Mouse (Mus musculus) ES-E14 (cell line): ENCODE results near the gene Nek6.

Source experiments
- MAFK ChIP-seq: IDR thresholded peaks from 2 replicates; pipeline ENCODE4 v1.6.1; 2014; ENCODE audit warnings: mild to moderate bottlenecking, low read depth, low read length, inconsistent platforms; ENCODE audit not compliant: insufficient read depth
- ZC3H11A ChIP-seq: IDR thresholded peaks from 2 replicates; pipeline ENCODE4 v1.6.1; 2012; ENCODE audit warnings: low read depth, mild to moderate bottlenecking, inconsistent platforms, low read length, borderline replicate concordance
- ZNF384 ChIP-seq: IDR thresholded peaks from 2 replicates; pipeline ENCODE4 v1.6.1; 2012; ENCODE audit warnings: low read depth, low read length, inconsistent platforms

DNA sequence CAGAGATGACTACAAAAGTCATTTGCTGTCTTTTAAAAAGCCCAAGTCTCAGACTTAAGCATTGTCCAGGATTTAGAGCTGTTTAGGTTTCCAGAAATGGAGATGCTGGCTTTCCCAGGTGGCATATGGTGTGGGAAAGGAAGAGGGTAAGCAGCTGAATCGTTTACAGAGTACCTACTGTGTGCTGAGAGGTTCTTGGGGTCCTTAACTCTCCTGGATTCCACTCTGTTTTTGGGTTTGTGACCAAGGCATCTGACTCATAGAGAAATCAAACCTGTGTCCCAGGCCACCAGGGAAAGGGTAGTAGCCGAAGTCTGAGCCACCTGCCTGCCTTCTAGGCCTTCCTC, 1.7 kb downstream of the Nek6 start:
- TF ChIP-seq ZC3H11A (no peak), MAFK (no peak), ZNF384 (no peak)
